Mouse (Mus musculus): ENCODE measurements around the gene Lamb3.

The Lamb3 gene

GRCm38 (mm10) chr1:193381597-193382404, 174.3 kb downstream of the Lamb3 start:
- no peak for DNase-seq (ENCODE audit: low spot score in 2 of 2)

GRCm38 (mm10) chr1:193382435-193382834, 174.9 kb downstream of the Lamb3 start:
- no peak for DNase-seq (ENCODE audit: low spot score in 2 of 2)

GRCm38 (mm10) chr1:193382841-193383462, 175.5 kb downstream of the Lamb3 start:
- DNase-seq (ENCODE audit: low spot score in 2 of 2), result peak in 1 of 2 experiments; percentile 48

- peak; percentile 88 to 93 for DNase-seq (ENCODE audit: low spot score in 2 of 2)
Observed at GRCm38 (mm10) chr1:193386136-193386535, 178.6 kb downstream of the Lamb3 start.

- DNase-seq (ENCODE audit: low spot score in 2 of 2), result no peak
Observed at GRCm38 (mm10) chr1:193387241-193387640, 179.7 kb downstream of the Lamb3 start.

GRCm38 (mm10) chr1:193389505-193389904, 182.0 kb downstream of the Lamb3 start:
- DNase-seq (ENCODE audit: low spot score in 2 of 2), result no peak

GRCm38 (mm10) chr1:193390004-193390403, 182.5 kb downstream of the Lamb3 start:
- DNase-seq (ENCODE audit: low spot score in 2 of 2), result no peak

GRCm38 (mm10) chr1:193392266-193392665, 184.8 kb downstream of the Lamb3 start:
- DNase-seq (ENCODE audit: low spot score in 2 of 2), result no peak

All from cerebellum, postnatal 4 days (tissue).